Mouse (Mus musculus): ENCODE data around the gene Bicd2. TPM values are rescaled to one million over a fixed set of nuclear protein-coding genes. Genes with fewer than 3 reads are reported as not detected.
A peak's percentile ranks its signal among the peaks of the same experiment; 100 is the strongest.

The Bicd2 gene
- total RNA-seq, 2 experiments from 2014 or later: 53.9 to 54.6 TPM

GRCm38 (mm10) chr13:49352581-49353159, 11.3 kb downstream of the Bicd2 start:
- intact Hi-C loops (cut with DNase I): no loop called here
- no peak overlapping the region for H3K4me3 ChIP-seq
- DNase-seq (ENCODE audit: extremely low spot score in 1 of 2, low spot score in 2 of 2): no peak
- peak overlapping the region; percentile 73 for H3K27ac ChIP-seq
- TF ChIP-seq CTCF (IDR thresholded peaks at IDR 0.05): no peak

- TF ChIP-seq CTCF (IDR thresholded peaks at IDR 0.05): no peak
- Histone ChIP-seq H3K4me3 (no peak overlapping the region), H3K27ac (peak overlapping the region; percentile 73)
- intact Hi-C loops (cut with DNase I): no loop called here
- no peak for DNase-seq (ENCODE audit: extremely low spot score in 1 of 2, low spot score in 2 of 2)
Measured at GRCm38 (mm10) chr13:49353422-49353821, 12.0 kb downstream of the Bicd2 start.

GRCm38 (mm10) chr13:49353991-49354507, 12.7 kb downstream of the Bicd2 start:
- peak overlapping the region; percentile 37; the same call in 1 of the 2 replicates for H3K27ac ChIP-seq
- H3K4me3 ChIP-seq: no peak overlapping the region
- DNase-seq (ENCODE audit: extremely low spot score in 1 of 2, low spot score in 2 of 2): peak in 1 of 2 experiments; percentile 35
- TF ChIP-seq CTCF (IDR thresholded peaks at IDR 0.05): no peak
- intact Hi-C loops (cut with DNase I): no loop called here

GRCm38 (mm10) chr13:49355461-49356061, 14.2 kb downstream of the Bicd2 start:
- Histone ChIP-seq H3K27ac (peak overlapping the region; percentile 9), H3K4me3 (no peak overlapping the region)
- intact Hi-C loops (cut with DNase I): no loop called here
- DNase-seq (ENCODE audit: extremely low spot score in 1 of 2, low spot score in 2 of 2): no peak
- TF ChIP-seq CTCF (IDR thresholded peaks at IDR 0.05): no peak

GRCm38 (mm10) chr13:49356090-49356489, 14.7 kb downstream of the Bicd2 start:
- intact Hi-C loops (cut with DNase I): no loop called here
- no peak for DNase-seq (ENCODE audit: extremely low spot score in 1 of 2, low spot score in 2 of 2)
- Histone ChIP-seq H3K27ac (no peak overlapping the region), H3K4me3 (no peak overlapping the region)
- TF ChIP-seq CTCF (IDR thresholded peaks at IDR 0.05): no peak

- DNase-seq (ENCODE audit: extremely low spot score in 1 of 2, low spot score in 2 of 2): no peak
- intact Hi-C loops (cut with DNase I): no loop called here
- no peak for TF ChIP-seq CTCF (IDR thresholded peaks at IDR 0.05)
- H3K27ac ChIP-seq: no peak overlapping the region
- no peak overlapping the region for H3K4me3 ChIP-seq
Measured at GRCm38 (mm10) chr13:49357367-49358026, 16.1 kb downstream of the Bicd2 start.

GRCm38 (mm10) chr13:49358184-49358583, 16.8 kb downstream of the Bicd2 start:
- Histone ChIP-seq H3K27ac (no peak overlapping the region), H3K4me3 (no peak overlapping the region)
- intact Hi-C loops (cut with DNase I): no loop called here
- DNase-seq (ENCODE audit: extremely low spot score in 1 of 2, low spot score in 2 of 2): no peak
- TF ChIP-seq CTCF (IDR thresholded peaks at IDR 0.05): no peak

- intact Hi-C loops (cut with DNase I): no loop called here
- DNase-seq (ENCODE audit: extremely low spot score in 1 of 2, low spot score in 2 of 2): no peak
- no peak for TF ChIP-seq CTCF (IDR thresholded peaks at IDR 0.05)
- no peak overlapping the region; the same call in 1 of the 2 replicates for H3K27ac ChIP-seq
- H3K4me3 ChIP-seq: no peak overlapping the region
Measured at GRCm38 (mm10) chr13:49360906-49361406, 19.6 kb downstream of the Bicd2 start.

- intact Hi-C loops (cut with DNase I): no loop called here
- Histone ChIP-seq H3K4me3 (no peak overlapping the region), H3K27ac (no peak overlapping the region; the same call in 1 of the 2 replicates)
- no peak for DNase-seq (ENCODE audit: extremely low spot score in 1 of 2, low spot score in 2 of 2)
- TF ChIP-seq CTCF (IDR thresholded peaks at IDR 0.05): no peak
Measured at GRCm38 (mm10) chr13:49362364-49362763, 21.0 kb downstream of the Bicd2 start.

- no peak overlapping the region; the same call in 1 of the 2 replicates for H3K27ac ChIP-seq
- no peak overlapping the region for H3K4me3 ChIP-seq
- no peak for DNase-seq (ENCODE audit: extremely low spot score in 1 of 2, low spot score in 2 of 2)
- TF ChIP-seq CTCF (IDR thresholded peaks at IDR 0.05): no peak
- intact Hi-C loops (cut with DNase I): no loop called here
Measured at GRCm38 (mm10) chr13:49362804-49363203, 21.4 kb downstream of the Bicd2 start.

- no peak for TF ChIP-seq CTCF (IDR thresholded peaks at IDR 0.05)
- no peak overlapping the region for H3K4me3 ChIP-seq
- intact Hi-C loops (cut with DNase I): no loop called here
- DNase-seq (ENCODE audit: extremely low spot score in 1 of 2, low spot score in 2 of 2): no peak
- H3K27ac ChIP-seq: no peak overlapping the region
Measured at GRCm38 (mm10) chr13:49364716-49365115, 23.3 kb downstream of the Bicd2 start.
